Mouse (Mus musculus) spleen, adult 2 months (tissue): ENCODE data around the gene Tbp.
A peak's percentile ranks its signal among the peaks of the same experiment; 100 is the strongest.

Experiments used
- CTCF ChIP-seq: fragments of 200-500 bp; IDR thresholded peaks from 2 replicates; pipeline ENCODE4 v1.5.1; 2011; ENCODE audit warnings: mild to moderate bottlenecking, inconsistent platforms; ENCODE audit not compliant: insufficient read depth, insufficient read length, insufficient replicate concordance; ENCODE audit errors: extremely low read depth
- POLR2A ChIP-seq: fragments of 200-500 bp; IDR thresholded peaks from 2 replicates; pipeline ENCODE4 v1.6.1; 2011; ENCODE audit warnings: low read depth, low read length, inconsistent platforms

DNA sequence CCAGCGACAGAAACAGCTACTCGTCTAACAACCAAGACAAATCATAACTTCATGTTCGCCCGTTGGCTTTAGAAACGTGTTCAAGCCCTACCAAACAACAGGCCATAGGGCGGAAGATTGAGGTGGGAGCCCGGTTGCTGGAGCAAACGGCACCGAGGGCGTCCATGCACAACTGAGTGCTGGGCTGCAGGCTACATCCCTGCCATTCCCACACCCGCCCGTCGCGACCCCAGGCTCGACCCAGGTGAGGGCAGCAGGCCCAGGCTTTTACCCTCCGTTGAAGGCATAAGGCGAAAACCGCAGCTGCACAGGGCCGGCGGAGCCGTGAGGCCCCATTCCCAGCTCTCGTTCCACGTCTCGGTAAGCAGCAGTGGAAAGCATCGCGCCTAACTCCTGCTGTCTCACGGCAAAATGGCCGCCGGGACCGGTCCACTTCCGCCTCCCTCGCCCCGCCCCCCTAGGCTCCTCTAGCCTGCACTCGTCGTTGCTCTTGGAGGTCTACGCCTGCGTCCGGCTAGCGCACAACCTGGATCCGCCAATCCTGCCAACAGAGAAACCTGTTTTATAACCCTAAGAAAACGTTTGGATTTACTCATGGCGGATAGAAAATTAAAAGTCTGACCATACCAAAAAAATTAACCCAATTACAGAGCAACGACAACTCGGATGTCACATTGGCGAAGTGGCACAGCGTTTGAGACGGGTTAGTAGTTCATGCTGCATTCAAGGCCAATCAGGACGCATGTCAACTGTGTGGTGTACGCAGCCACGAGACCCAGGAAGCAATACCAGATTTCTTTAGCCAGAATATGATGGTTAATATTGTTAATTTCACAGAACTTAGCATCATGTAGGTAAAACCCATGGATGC lies 1.6 kb upstream of the Tbp start:
- TF ChIP-seq CTCF (no peak), POLR2A (peak; percentile 45; the same call in 1 of the 2 replicates)
